Mouse (Mus musculus): ENCODE measurements around the gene Gzmk.

The Gzmk gene

GRCm38 (mm10) chr13:113205346-113205745 is 20.4 kb downstream of the Gzmk start:
- DNase-seq (ENCODE audit: extremely low read depth, low read depth, low spot score) = no peak

GRCm38 (mm10) chr13:113203146-113203545 is 22.6 kb downstream of the Gzmk start:
- no peak for DNase-seq (ENCODE audit: extremely low read depth, low read depth, low spot score)

- no peak for DNase-seq (ENCODE audit: extremely low read depth, low read depth, low spot score)
Observed at GRCm38 (mm10) chr13:113202184-113202583, 23.5 kb downstream of the Gzmk start.

- no peak for DNase-seq (ENCODE audit: extremely low read depth, low read depth, low spot score)
Observed at GRCm38 (mm10) chr13:113201631-113202030, 24.1 kb downstream of the Gzmk start.

- no peak for DNase-seq (ENCODE audit: extremely low read depth, low read depth, low spot score)
Observed at GRCm38 (mm10) chr13:113200726-113201125, 25.0 kb downstream of the Gzmk start.

- DNase-seq (ENCODE audit: extremely low read depth, low read depth, low spot score) = no peak
Observed at GRCm38 (mm10) chr13:113199331-113199730, 26.4 kb downstream of the Gzmk start.

DNA sequence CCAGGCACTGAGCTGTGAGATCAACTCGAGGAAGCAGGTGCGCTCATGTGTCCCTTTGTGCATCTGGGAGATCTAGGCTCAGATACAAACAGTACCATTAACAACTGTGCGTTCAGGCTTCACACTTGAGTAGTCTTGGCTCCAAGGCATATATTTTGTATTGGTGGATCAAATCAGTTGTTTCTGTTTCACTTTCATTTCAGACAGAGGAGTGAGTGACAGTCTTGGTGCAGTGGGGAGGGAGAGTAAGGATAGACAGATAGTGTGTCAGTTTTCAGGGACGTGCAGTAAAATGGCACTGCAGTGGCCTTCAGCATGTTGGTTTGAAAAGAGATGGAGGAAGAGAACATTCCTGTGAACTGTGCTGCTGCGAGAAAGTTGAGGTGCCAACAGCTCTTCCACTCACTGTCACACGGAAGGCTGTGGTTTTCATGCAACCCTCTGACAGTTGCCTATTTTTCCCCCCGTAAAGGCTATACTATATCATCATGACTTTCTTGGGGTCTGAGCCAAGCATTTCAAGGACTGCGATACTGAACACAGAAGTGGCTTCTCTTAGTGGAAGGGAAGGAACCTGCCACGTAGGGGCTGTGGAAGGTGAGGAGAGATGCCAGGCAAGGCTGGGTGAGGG is 27.7 kb downstream of the Gzmk start:
- DNase-seq (ENCODE audit: extremely low read depth, low read depth, low spot score) = no peak

- DNase-seq (ENCODE audit: extremely low read depth, low read depth, low spot score) = no peak
Observed at GRCm38 (mm10) chr13:113196808-113197674, 28.7 kb downstream of the Gzmk start.

GRCm38 (mm10) chr13:113183720-113184119 is 42.0 kb downstream of the Gzmk start:
- DNase-seq (ENCODE audit: extremely low read depth, low read depth, low spot score) = no peak

GRCm38 (mm10) chr13:113183310-113183709 is 42.4 kb downstream of the Gzmk start:
- DNase-seq (ENCODE audit: extremely low read depth, low read depth, low spot score) = peak; percentile 71

GRCm38 (mm10) chr13:113174162-113174561 is 51.5 kb downstream of the Gzmk start:
- DNase-seq (ENCODE audit: extremely low read depth, low read depth, low spot score) = no peak

- DNase-seq (ENCODE audit: extremely low read depth, low read depth, low spot score) = no peak
Observed at GRCm38 (mm10) chr13:113170256-113170655, 55.5 kb downstream of the Gzmk start.

DNA sequence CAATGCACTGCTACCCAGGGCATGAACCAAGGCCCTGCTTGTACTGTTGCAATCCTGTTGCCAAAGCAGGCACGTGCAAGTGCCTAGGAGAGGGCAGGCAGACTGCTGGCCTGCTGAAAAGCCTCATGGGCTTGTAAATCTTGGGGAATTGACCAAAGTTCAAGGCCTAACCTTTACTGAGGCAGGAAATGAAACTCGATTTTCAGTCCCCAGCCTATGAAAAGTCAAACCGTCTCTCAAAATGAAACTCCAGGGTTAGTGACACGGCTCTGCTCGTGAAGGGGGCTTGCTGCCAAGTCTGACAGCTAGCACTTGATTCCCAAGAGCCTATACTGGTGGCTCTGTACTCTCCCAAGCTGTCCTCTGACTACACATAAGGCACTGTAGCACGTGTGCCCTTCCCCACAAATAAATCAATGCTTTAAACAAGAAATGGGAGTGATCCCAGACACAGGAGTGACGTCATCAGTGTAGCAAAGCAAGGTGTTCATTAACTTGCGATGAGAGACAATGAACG is 57.6 kb downstream of the Gzmk start:
- no peak for DNase-seq (ENCODE audit: extremely low read depth, low read depth, low spot score)

- DNase-seq (ENCODE audit: extremely low read depth, low read depth, low spot score) = peak; percentile 66
Observed at GRCm38 (mm10) chr13:113164252-113165005, 61.3 kb downstream of the Gzmk start.

- no peak for DNase-seq (ENCODE audit: extremely low read depth, low read depth, low spot score)
Observed at GRCm38 (mm10) chr13:113151556-113151955, 74.2 kb downstream of the Gzmk start.

DNA sequence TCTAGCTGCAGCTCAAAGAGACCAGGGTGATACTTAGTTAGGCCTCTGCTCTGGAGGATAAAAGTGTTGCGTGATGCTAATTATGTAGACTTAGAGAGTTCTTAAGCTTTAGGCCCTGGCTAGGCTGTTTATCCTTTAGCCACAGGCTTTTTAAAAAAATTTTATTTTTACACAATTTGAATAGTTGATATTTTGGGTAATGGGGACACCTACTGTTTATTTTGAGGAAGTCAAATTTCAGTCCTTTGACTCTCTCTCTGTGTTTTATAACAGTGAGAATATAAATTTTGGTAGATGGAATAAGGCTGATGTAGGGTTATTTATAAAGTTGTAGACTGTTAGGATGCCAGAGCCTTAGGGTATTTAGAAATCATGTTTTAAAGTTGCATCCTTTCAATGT is 86.1 kb downstream of the Gzmk start:
- no peak for DNase-seq (ENCODE audit: extremely low read depth, low read depth, low spot score)

DNA sequence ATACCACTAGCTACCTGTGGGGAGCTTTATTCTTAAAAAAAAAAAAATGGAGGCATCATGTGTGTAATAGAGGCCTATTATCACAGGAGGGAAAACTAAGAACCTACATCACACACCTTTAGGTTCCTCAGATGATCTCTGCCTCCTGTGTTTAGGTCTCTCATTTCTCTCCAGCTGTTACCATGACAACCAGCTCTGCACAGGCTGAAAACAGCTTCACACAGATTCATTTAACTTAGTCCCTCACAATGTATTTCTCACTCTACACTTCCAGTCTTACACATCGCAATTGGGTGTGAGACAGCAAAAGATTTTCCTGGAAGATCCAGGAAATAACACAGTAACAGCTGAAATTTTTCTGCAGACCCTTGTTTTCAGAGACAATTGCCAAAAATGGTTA is 95.7 kb downstream of the Gzmk start:
- no peak for DNase-seq (ENCODE audit: extremely low read depth, low read depth, low spot score)
